Mouse (Mus musculus): ENCODE measurements at regions not wholly inside any gene's neighbourhood (a gene's known extent, or its start where the extent isn't known, plus 50 kb on each side); places are given as distances from the start of the nearest gene placed in this dataset.

DNA sequence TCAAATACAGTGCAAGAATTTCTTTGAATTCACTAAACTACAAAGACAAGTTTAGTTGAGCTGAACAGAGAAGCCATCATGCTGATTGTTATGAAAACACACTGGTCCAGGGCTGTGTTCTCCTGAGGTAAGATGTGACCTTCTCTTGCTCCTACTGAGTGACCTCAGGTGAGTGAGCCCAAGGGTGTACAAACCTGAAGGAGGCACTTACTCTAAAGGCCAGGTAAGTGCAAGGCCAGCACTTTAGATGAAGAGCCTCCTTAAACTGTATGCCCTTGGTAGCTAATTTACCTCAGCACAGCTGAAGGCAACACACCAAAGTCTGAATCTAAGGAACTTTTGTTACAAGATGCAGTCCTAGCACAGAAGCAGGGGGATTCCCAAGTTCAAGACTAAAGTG, 128.7 kb upstream of the Lef1 start:
- TF ChIP-seq CTCF (IDR thresholded peaks at IDR 0.05; ENCODE audit: low read depth, low read length) (no peak), POLR2A (IDR thresholded peaks at IDR 0.05; ENCODE audit: borderline replicate concordance, low read depth, low read length) (no peak)
- H3K27ac ChIP-seq (ENCODE audit: insufficient read depth, low read depth, low read length): no peak overlapping the region
- H3K4me3 ChIP-seq (ENCODE audit: insufficient read depth, low read length): no peak overlapping the region
- no peaks in the 10 kb centered on the region for H3K4me1 ChIP-seq (ENCODE audit: control insufficient read depth, insufficient read depth, low read length)

GRCm38 (mm10) chr3:130978986-130979642, 131.2 kb upstream of the Lef1 start:
- H3K4me3 ChIP-seq (ENCODE audit: insufficient read depth, low read length): no peak overlapping the region
- H3K27ac ChIP-seq (ENCODE audit: insufficient read depth, low read depth, low read length): no peak overlapping the region
- TF ChIP-seq POLR2A (IDR thresholded peaks at IDR 0.05; ENCODE audit: borderline replicate concordance, low read depth, low read length) (no peak), CTCF (IDR thresholded peaks at IDR 0.05; ENCODE audit: low read depth, low read length) (no peak)
- H3K4me1 ChIP-seq (ENCODE audit: control insufficient read depth, insufficient read depth, low read length): no peaks in the 10 kb centered on the region

GRCm38 (mm10) chr3:130977921-130978700, 132.2 kb upstream of the Lef1 start:
- H3K27ac ChIP-seq (ENCODE audit: insufficient read depth, low read depth, low read length): no peak overlapping the region

DNA sequence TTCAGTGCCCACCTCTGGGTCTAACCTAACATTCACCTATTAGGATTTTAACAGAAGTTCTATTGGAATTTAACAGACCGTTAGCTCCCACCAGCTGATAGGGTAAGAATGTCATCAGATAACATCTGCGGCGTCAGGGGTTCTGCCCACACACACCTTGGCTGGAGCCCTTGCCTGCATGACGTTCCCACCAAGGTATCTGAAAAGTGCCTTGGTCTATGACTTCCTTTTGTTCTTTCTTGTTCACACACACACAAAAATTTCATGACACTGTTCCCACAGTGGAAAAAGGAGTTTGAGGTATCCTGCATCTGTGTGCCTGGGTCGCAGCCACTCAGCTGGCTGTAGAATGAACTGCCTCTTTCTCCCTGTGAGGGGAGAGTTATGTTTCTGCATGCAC, 134.1 kb upstream of the Lef1 start:
- Histone ChIP-seq H3K27ac (ENCODE audit: insufficient read depth, low read depth, low read length) (no peak overlapping the region), H3K4me1 (ENCODE audit: control insufficient read depth, insufficient read depth, low read length) (no peaks in the 10 kb centered on the region), H3K4me3 (ENCODE audit: insufficient read depth, low read length) (no peak overlapping the region)
- TF ChIP-seq CTCF (IDR thresholded peaks at IDR 0.05; ENCODE audit: low read depth, low read length) (no peak), POLR2A (IDR thresholded peaks at IDR 0.05; ENCODE audit: borderline replicate concordance, low read depth, low read length) (no peak)

More at GRCm38 (mm10) chr3:130977921-130978700, 132.2 kb upstream of the Lef1 start:
- Histone ChIP-seq H3K4me1 (ENCODE audit: control insufficient read depth, insufficient read depth, low read length) (no peaks in the 10 kb centered on the region), H3K4me3 (ENCODE audit: insufficient read depth, low read length) (no peak overlapping the region)
- TF ChIP-seq POLR2A (IDR thresholded peaks at IDR 0.05; ENCODE audit: borderline replicate concordance, low read depth, low read length) (no peak), CTCF (IDR thresholded peaks at IDR 0.05; ENCODE audit: low read depth, low read length) (no peak)

GRCm38 (mm10) chr3:130975291-130975690, 135.0 kb upstream of the Lef1 start:
- Histone ChIP-seq H3K4me3 (ENCODE audit: insufficient read depth, low read length) (no peak overlapping the region), H3K4me1 (ENCODE audit: control insufficient read depth, insufficient read depth, low read length) (no peaks in the 10 kb centered on the region), H3K27ac (ENCODE audit: insufficient read depth, low read depth, low read length) (no peak overlapping the region)
- TF ChIP-seq POLR2A (IDR thresholded peaks at IDR 0.05; ENCODE audit: borderline replicate concordance, low read depth, low read length) (no peak), CTCF (IDR thresholded peaks at IDR 0.05; ENCODE audit: low read depth, low read length) (no peak)

DNA sequence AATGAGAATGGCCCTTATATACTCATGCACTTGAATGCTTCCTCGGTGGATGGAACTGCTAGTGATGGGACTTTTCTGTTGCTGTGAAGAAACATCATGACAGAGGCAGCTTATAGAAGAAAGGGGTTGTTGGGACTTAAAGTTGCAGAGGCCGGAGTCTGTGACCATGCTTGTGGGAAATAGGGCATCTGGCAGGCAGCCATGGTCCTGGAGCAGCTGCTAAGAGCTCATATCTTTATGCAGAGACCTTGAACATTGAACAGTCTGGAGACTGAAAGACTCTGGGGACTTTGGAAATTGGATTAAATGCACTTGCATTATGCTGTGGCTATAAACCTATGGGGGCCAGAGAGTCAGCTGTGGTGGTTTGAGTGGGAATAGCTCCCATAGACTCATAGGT, 138.1 kb upstream of the Lef1 start:
- Histone ChIP-seq H3K4me1 (ENCODE audit: control insufficient read depth, insufficient read depth, low read length) (no peaks in the 10 kb centered on the region), H3K4me3 (ENCODE audit: insufficient read depth, low read length) (no peak overlapping the region), H3K27ac (ENCODE audit: insufficient read depth, low read depth, low read length) (no peak overlapping the region)
- no peak for TF ChIP-seq CTCF (IDR thresholded peaks at IDR 0.05; ENCODE audit: low read depth, low read length)
- TF ChIP-seq POLR2A (IDR thresholded peaks at IDR 0.05; ENCODE audit: borderline replicate concordance, low read depth, low read length): no peak

- Histone ChIP-seq H3K27ac (ENCODE audit: insufficient read depth, low read depth, low read length) (no peak overlapping the region), H3K4me3 (ENCODE audit: insufficient read depth, low read length) (no peak overlapping the region), H3K4me1 (ENCODE audit: control insufficient read depth, insufficient read depth, low read length) (no peaks in the 10 kb centered on the region)
- TF ChIP-seq POLR2A (IDR thresholded peaks at IDR 0.05; ENCODE audit: borderline replicate concordance, low read depth, low read length) (no peak), CTCF (IDR thresholded peaks at IDR 0.05; ENCODE audit: low read depth, low read length) (no peak)
Observed at GRCm38 (mm10) chr3:130965275-130965674, 145.0 kb upstream of the Lef1 start.

DNA sequence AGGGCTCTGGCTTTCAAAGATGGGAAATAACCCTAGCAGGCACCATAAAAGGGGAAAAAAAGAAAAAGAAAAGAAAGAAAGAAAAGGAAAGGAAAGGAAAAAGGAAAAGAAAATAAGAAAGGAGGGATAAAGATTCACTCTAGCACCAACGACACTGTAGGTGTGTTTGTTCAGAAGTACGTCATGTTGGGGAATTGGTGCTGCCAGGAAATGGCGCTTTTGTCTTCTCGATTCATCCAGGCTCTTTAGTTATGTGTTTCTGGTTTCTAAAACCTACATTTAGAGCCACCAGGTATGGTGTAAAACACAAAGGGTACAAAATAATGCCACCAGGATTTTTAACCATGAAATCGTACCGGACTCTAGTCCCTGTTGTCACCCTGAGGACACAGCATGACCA, 146.2 kb upstream of the Lef1 start:
- Histone ChIP-seq H3K4me3 (ENCODE audit: insufficient read depth, low read length) (no peak overlapping the region), H3K27ac (ENCODE audit: insufficient read depth, low read depth, low read length) (no peak overlapping the region), H3K4me1 (ENCODE audit: control insufficient read depth, insufficient read depth, low read length) (no peaks in the 10 kb centered on the region)
- no peak for TF ChIP-seq POLR2A (IDR thresholded peaks at IDR 0.05; ENCODE audit: borderline replicate concordance, low read depth, low read length)
- TF ChIP-seq CTCF (IDR thresholded peaks at IDR 0.05; ENCODE audit: low read depth, low read length): no peak

GRCm38 (mm10) chr3:130963625-130964024, 146.6 kb upstream of the Lef1 start:
- no peaks in the 10 kb centered on the region for H3K4me1 ChIP-seq (ENCODE audit: control insufficient read depth, insufficient read depth, low read length)
- TF ChIP-seq POLR2A (IDR thresholded peaks at IDR 0.05; ENCODE audit: borderline replicate concordance, low read depth, low read length) (no peak), CTCF (IDR thresholded peaks at IDR 0.05; ENCODE audit: low read depth, low read length) (no peak)

More at GRCm38 (mm10) chr3:130963625-130964024, 146.6 kb upstream of the Lef1 start:
- no peak overlapping the region for H3K27ac ChIP-seq (ENCODE audit: insufficient read depth, low read depth, low read length)
- no peak overlapping the region for H3K4me3 ChIP-seq (ENCODE audit: insufficient read depth, low read length)
